Mouse (Mus musculus): ENCODE data around the gene Hfe. TPM values are rescaled to one million over a fixed set of nuclear protein-coding genes. Genes with fewer than 3 reads are reported as not detected.
"Not testable (repeated sequence)": the region's sequence is repeated elsewhere in the genome, so short reads cannot be mapped to it uniquely, and the experiment has no call there.

Hfe gene
- polyA plus RNA-seq, 1 experiment from 2014 or later: 6.8 TPM

GRCm38 (mm10) chr13:23709714-23710373 lies 810 bp downstream of the Hfe start:
- no peak for ATAC-seq (ENCODE audit: insufficient number of reproducible peaks, insufficient read depth, low FRiP score, low read depth)
- H3K4me1 ChIP-seq (ENCODE audit: control insufficient read depth, insufficient read depth, low read length): no peaks in the 10 kb centered on the region
- no peaks in the 10 kb centered on the region for H3K36me3 ChIP-seq (ENCODE audit: control insufficient read depth, insufficient read depth, low read length)
- 23% methylated on average over 15 of the region's 15 CpGs for WGBS
- H3K27me3 ChIP-seq (ENCODE audit: control insufficient read depth, insufficient read depth, low read length): no peaks in the 10 kb centered on the region
- H3K27ac ChIP-seq (ENCODE audit: low read length): no peak overlapping the region
- H3K4me2 ChIP-seq (replicated peaks; ENCODE audit: low read depth, low read length): peak overlapping the region; percentile 91
- H3K4me3 ChIP-seq (ENCODE audit: low read depth, low read length): peak overlapping the region; percentile 44
- peak overlapping the region; percentile 40 for H3K9ac ChIP-seq (replicated peaks; ENCODE audit: low read depth, low read length)
- H3K9me3 ChIP-seq (ENCODE audit: control insufficient read depth, low read depth, low read length): no peaks in the 10 kb centered on the region

GRCm38 (mm10) chr13:23708654-23709053 lies 2.0 kb downstream of the Hfe start:
- Histone ChIP-seq H3K27ac (ENCODE audit: low read length) (no peak overlapping the region), H3K27me3 (ENCODE audit: control insufficient read depth, insufficient read depth, low read length) (no peaks in the 10 kb centered on the region), H3K9me3 (ENCODE audit: control insufficient read depth, low read depth, low read length) (no peaks in the 10 kb centered on the region), H3K4me3 (ENCODE audit: low read depth, low read length) (no peak overlapping the region), H3K4me2 (replicated peaks; ENCODE audit: low read depth, low read length) (no peak overlapping the region), H3K36me3 (ENCODE audit: control insufficient read depth, insufficient read depth, low read length) (no peaks in the 10 kb centered on the region), H3K9ac (replicated peaks; ENCODE audit: low read depth, low read length) (no peak overlapping the region), H3K4me1 (ENCODE audit: control insufficient read depth, insufficient read depth, low read length) (no peaks in the 10 kb centered on the region)
- ATAC-seq (ENCODE audit: insufficient number of reproducible peaks, insufficient read depth, low FRiP score, low read depth): no peak
- WGBS: 75% methylated on average over 4 of the region's 4 CpGs

GRCm38 (mm10) chr13:23708041-23708440 lies 2.6 kb downstream of the Hfe start:
- no peak overlapping the region for H3K27ac ChIP-seq (ENCODE audit: low read length)
- no peak overlapping the region for H3K4me3 ChIP-seq (ENCODE audit: low read depth, low read length)
- ATAC-seq (ENCODE audit: insufficient number of reproducible peaks, insufficient read depth, low FRiP score, low read depth): no peak
- no peak overlapping the region for H3K9ac ChIP-seq (replicated peaks; ENCODE audit: low read depth, low read length)
- H3K4me1 ChIP-seq (ENCODE audit: control insufficient read depth, insufficient read depth, low read length): no peaks in the 10 kb centered on the region
- H3K9me3 ChIP-seq (ENCODE audit: control insufficient read depth, low read depth, low read length): no peaks in the 10 kb centered on the region
- 80% methylated on average over 4 of the region's 4 CpGs for WGBS
- no peaks in the 10 kb centered on the region for H3K27me3 ChIP-seq (ENCODE audit: control insufficient read depth, insufficient read depth, low read length)
- no peaks in the 10 kb centered on the region for H3K36me3 ChIP-seq (ENCODE audit: control insufficient read depth, insufficient read depth, low read length)
- no peak overlapping the region for H3K4me2 ChIP-seq (replicated peaks; ENCODE audit: low read depth, low read length)

- WGBS: 94% methylated on average over 12 of the region's 12 CpGs
- H3K4me1 ChIP-seq (ENCODE audit: control insufficient read depth, insufficient read depth, low read length): no peaks in the 10 kb centered on the region
- no peaks in the 10 kb centered on the region for H3K36me3 ChIP-seq (ENCODE audit: control insufficient read depth, insufficient read depth, low read length)
- no peak overlapping the region for H3K4me2 ChIP-seq (replicated peaks; ENCODE audit: low read depth, low read length)
- no peak for ATAC-seq (ENCODE audit: insufficient number of reproducible peaks, insufficient read depth, low FRiP score, low read depth)
- no peak overlapping the region for H3K27ac ChIP-seq (ENCODE audit: low read length)
- H3K27me3 ChIP-seq (ENCODE audit: control insufficient read depth, insufficient read depth, low read length): no peaks in the 10 kb centered on the region
- no peaks in the 10 kb centered on the region for H3K9me3 ChIP-seq (ENCODE audit: control insufficient read depth, low read depth, low read length)
- no peak overlapping the region for H3K4me3 ChIP-seq (ENCODE audit: low read depth, low read length)
- H3K9ac ChIP-seq (replicated peaks; ENCODE audit: low read depth, low read length): no peak overlapping the region
These were observed 3.9 kb downstream of the Hfe start for GRCm38 (mm10) chr13:23706771-23707170.

GRCm38 (mm10) chr13:23705751-23706356 lies 4.8 kb downstream of the Hfe start:
- no peak for ATAC-seq (ENCODE audit: insufficient number of reproducible peaks, insufficient read depth, low FRiP score, low read depth)
- H3K4me1 ChIP-seq (ENCODE audit: control insufficient read depth, insufficient read depth, low read length): peaks cover 3% of the 10 kb centered on the region; the same call in 1 of the 2 replicates
- H3K9ac ChIP-seq (replicated peaks; ENCODE audit: low read depth, low read length): no peak overlapping the region
- H3K4me2 ChIP-seq (replicated peaks; ENCODE audit: low read depth, low read length): no peak overlapping the region
- 94% methylated on average over 7 of the region's 7 CpGs for WGBS
- no peaks in the 10 kb centered on the region for H3K9me3 ChIP-seq (ENCODE audit: control insufficient read depth, low read depth, low read length)
- H3K27me3 ChIP-seq (ENCODE audit: control insufficient read depth, insufficient read depth, low read length): no peaks in the 10 kb centered on the region
- H3K36me3 ChIP-seq (ENCODE audit: control insufficient read depth, insufficient read depth, low read length): no peaks in the 10 kb centered on the region
- no peak overlapping the region for H3K27ac ChIP-seq (ENCODE audit: low read length)
- H3K4me3 ChIP-seq (ENCODE audit: low read depth, low read length): no peak overlapping the region

- H3K27ac ChIP-seq (ENCODE audit: low read length); H3K4me2 ChIP-seq (replicated peaks; ENCODE audit: low read depth, low read length); H3K27me3 ChIP-seq (ENCODE audit: control insufficient read depth, insufficient read depth, low read length); H3K36me3 ChIP-seq (ENCODE audit: control insufficient read depth, insufficient read depth, low read length); H3K9ac ChIP-seq (replicated peaks; ENCODE audit: low read depth, low read length); ATAC-seq (ENCODE audit: insufficient number of reproducible peaks, insufficient read depth, low FRiP score, low read depth); H3K4me3 ChIP-seq (ENCODE audit: low read depth, low read length); H3K4me1 ChIP-seq (ENCODE audit: control insufficient read depth, insufficient read depth, low read length); H3K9me3 ChIP-seq (ENCODE audit: control insufficient read depth, low read depth, low read length): not testable (repeated sequence)
- 72% methylated on average over 2 of the region's 2 CpGs for WGBS
These were observed 7.9 kb downstream of the Hfe start for GRCm38 (mm10) chr13:23702801-23703200.

GRCm38 (mm10) chr13:23702220-23702619 lies 8.4 kb downstream of the Hfe start:
- Histone ChIP-seq H3K27ac (ENCODE audit: low read length) (no peak overlapping the region), H3K27me3 (ENCODE audit: control insufficient read depth, insufficient read depth, low read length) (no peaks in the 10 kb centered on the region), H3K4me2 (replicated peaks; ENCODE audit: low read depth, low read length) (no peak overlapping the region), H3K4me3 (ENCODE audit: low read depth, low read length) (no peak overlapping the region), H3K9ac (replicated peaks; ENCODE audit: low read depth, low read length) (no peak overlapping the region), H3K4me1 (ENCODE audit: control insufficient read depth, insufficient read depth, low read length) (peaks cover 9% of the 10 kb centered on the region; the same call in 1 of the 2 replicates), H3K9me3 (ENCODE audit: control insufficient read depth, low read depth, low read length) (no peaks in the 10 kb centered on the region), H3K36me3 (ENCODE audit: control insufficient read depth, insufficient read depth, low read length) (no peaks in the 10 kb centered on the region)
- ATAC-seq (ENCODE audit: insufficient number of reproducible peaks, insufficient read depth, low FRiP score, low read depth): no peak
- 80% methylated on average over 4 of the region's 4 CpGs for WGBS

- 27% methylated on average over 8 of the region's 8 CpGs for WGBS
- Histone ChIP-seq H3K27ac (ENCODE audit: low read length) (no peak overlapping the region), H3K9me3 (ENCODE audit: control insufficient read depth, low read depth, low read length) (no peaks in the 10 kb centered on the region), H3K4me2 (replicated peaks; ENCODE audit: low read depth, low read length) (no peak overlapping the region), H3K4me3 (ENCODE audit: low read depth, low read length) (no peak overlapping the region), H3K4me1 (ENCODE audit: control insufficient read depth, insufficient read depth, low read length) (peaks cover 9% of the 10 kb centered on the region; the same call in 1 of the 2 replicates), H3K9ac (replicated peaks; ENCODE audit: low read depth, low read length) (no peak overlapping the region), H3K36me3 (ENCODE audit: control insufficient read depth, insufficient read depth, low read length) (no peaks in the 10 kb centered on the region), H3K27me3 (ENCODE audit: control insufficient read depth, insufficient read depth, low read length) (no peaks in the 10 kb centered on the region)
- peak; percentile 39; the same call in 1 of the 2 replicates for ATAC-seq (ENCODE audit: insufficient number of reproducible peaks, insufficient read depth, low FRiP score, low read depth)
These were observed 9.7 kb downstream of the Hfe start for GRCm38 (mm10) chr13:23700786-23701520.
